Mouse (Mus musculus) cerebellum, adult 11 months (tissue): Measurements from ENCODE around the gene Nt5c1a.
A peak's percentile ranks its signal among the peaks of the same experiment; 100 is the strongest.

Experiments used
- DNase-seq: peaks from one replicate; pipeline ENCODE4 v3.0.0; 2022

The Nt5c1a gene

DNA sequence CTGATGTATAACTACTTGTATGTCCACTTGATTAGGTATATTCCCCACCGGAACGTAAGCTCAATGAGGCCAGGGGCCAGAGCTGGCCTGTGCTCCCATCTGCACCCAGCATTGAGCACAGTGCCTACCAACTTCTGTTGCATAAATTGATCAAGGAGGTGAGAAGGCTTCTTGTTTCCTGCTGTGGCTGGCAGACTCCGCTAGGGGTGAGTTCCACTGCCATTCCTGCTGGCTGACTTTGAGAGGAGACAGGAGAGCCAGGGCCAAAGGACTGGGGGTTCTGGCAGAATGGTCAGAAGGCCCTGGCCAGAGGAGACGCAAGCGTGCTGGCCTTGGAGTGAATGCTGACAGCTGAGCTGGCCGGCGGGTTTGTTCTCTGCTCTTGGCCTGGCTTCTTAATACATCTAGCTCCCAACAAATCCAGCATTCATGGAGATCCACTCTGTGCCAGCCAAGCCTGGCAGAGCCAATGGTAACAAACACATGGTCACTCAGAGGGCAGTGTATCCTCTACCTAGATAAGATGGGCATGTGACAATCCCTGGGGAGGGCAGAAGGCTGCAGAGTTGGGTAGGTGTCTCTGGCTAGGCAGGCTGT is 47.8 kb downstream of the Nt5c1a start:
- peak; percentile 72 for DNase-seq

DNA sequence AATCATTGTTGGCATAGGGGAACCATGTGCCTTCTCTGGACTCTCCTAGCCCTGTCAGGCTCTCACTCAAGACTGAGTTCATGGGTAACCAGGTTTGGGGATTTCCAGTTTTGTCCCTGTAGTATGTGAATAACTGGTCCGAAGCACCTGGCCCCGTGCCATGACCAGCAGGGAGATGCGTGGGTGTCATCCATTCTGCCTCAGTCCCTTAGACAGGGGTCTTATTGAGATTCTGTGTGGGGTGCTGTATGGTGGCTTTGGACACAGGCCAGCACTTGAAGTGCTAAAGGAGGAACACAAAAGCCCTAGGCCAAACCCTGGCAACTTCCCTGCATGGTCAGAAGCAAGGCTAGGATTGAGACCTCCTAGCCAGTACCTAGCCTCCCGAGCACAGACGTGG is 50.9 kb downstream of the Nt5c1a start:
- no peak for DNase-seq

DNA sequence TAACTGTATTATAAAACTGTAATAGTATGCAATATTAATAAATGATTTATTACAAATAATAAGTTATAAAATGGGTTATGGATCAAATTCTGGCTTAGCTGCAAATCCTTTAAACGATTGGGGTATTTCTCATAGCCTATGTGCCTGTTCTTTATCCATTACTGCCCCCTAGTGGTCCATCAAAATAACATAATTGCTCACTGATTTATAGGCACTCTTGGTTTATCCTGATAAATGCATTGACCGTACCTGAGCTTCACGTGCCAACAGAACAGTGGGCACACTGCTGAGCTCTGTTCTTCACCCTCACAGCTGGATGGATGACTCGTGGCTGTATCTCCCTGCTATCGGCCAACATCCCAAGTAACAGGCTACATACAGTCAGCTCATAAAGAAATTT is 53.3 kb downstream of the Nt5c1a start:
- no peak for DNase-seq

DNA sequence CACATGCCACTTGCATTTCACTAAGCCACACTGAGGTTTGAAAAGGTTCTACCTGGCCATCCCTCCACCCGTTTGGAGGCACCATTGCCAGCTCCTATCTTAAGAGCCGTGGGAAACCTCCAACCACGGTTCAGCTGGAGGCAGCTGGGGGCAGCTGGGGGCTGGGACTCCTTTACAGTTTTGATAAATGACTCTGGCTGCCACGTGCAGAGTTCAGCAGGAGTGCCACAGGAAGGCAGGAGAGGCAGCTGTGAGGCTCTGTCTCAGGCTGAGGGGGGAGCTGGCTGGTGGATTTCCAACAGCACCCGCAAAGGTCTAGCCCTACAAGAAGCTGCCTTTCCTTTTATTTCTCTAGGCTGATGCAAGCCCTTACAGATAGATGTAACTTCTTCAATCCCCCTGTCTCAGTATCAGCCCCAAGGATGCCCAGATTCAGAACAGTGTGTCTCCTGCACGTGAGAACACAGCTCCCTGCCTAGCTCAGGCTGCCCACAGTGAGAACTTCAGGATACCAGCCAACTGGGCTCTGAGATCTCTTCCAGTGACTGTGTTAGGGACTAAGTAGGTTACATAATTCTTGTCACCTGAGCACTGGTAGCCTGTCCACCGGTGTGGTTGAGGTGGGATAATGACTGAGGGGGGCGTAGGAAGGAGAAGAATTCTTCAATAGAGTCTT is 58.9 kb downstream of the Nt5c1a start:
- no peak for DNase-seq

DNA sequence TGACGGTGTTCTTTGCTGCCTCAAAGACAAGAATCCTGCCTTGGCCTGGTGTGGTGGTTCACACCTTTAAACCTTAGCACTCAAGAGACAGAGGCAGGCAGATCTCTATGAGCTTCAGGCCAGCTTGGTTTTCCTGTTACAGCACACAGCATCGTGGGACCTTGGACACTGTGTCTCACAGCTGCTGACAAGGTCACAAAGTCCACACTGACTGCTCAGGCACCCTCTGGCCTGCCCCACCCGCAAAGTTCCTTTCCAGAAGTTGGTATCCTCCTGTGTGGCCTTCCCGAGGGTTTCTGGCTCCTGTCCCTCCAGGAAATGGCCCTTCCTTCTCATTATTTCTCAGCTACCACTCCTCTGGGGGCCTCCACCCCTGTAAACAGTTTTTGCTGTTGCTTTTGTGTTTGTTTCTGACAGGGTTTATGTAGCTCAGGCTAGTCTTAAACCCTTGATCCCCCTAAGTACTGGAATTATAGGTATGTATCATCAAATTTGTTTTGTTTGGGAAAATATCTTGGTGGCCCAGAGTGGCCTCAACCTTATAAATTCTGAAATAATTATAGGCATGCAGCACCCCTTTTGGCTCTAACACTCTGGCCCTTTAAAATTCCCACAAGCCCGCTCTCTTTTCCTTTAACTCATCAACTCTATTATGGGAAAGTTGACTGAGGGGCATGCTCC is 60.6 kb downstream of the Nt5c1a start, which contains the start of gene Pabpc4:
Pabpc4 (plus strand) TSS at position 631 of the 681 bp plus-strand sequence.
- no peak for DNase-seq
